Mouse (Mus musculus) heart, embryonic 11.5 days (tissue): ENCODE data around the gene Hikeshi. TPM values are rescaled to one million over a fixed set of nuclear protein-coding genes. Genes with fewer than 3 reads are reported as not detected.
A peak's percentile ranks its signal among the peaks of the same experiment; 100 is the strongest.

Experiments
- ATAC-seq: fragments of 200-750 bp; cut with Nextera tagmentation; replicated peaks from 2 replicates; pipeline ENCODE4 v1.8.0; 2017; ENCODE audit warnings: moderate library complexity; ENCODE audit not compliant: insufficient number of reproducible peaks, low FRiP score, low TSS enrichment
- H3K27ac ChIP-seq: fragments of 300-500 bp; sonication (generic); 2 replicates; pipeline ENCODE4 v1.5.1; 2014; ENCODE audit warnings: mild to moderate bottlenecking, low read depth, low read length
- H3K27me3 ChIP-seq: fragments of 300-500 bp; sonication (generic); 2 replicates; pipeline ENCODE4 v1.6.1; 2014; ENCODE audit warnings: mild to moderate bottlenecking, low read length, mixed read lengths; ENCODE audit not compliant: control insufficient read depth, insufficient read depth
- H3K36me3 ChIP-seq: fragments of 300-500 bp; sonication (generic); 2 replicates; pipeline ENCODE4 v1.6.1; 2014; ENCODE audit warnings: mild to moderate bottlenecking, low read length, moderate library complexity, mixed read lengths; ENCODE audit not compliant: control insufficient read depth, insufficient read depth
- H3K4me1 ChIP-seq: fragments of 300-500 bp; sonication (generic); 2 replicates; pipeline ENCODE4 v1.6.1; 2014; ENCODE audit warnings: low read length; ENCODE audit not compliant: control insufficient read depth, insufficient read depth
- H3K4me2 ChIP-seq: fragments of 300-500 bp; sonication (generic); 2 replicates; pipeline ENCODE4 v1.6.1; 2014; ENCODE audit warnings: mild to moderate bottlenecking, moderate library complexity
- H3K4me3 ChIP-seq: fragments of 300-500 bp; sonication (generic); 2 replicates; pipeline ENCODE4 v1.5.1; 2014; ENCODE audit warnings: low read depth, low read length
- H3K9ac ChIP-seq: fragments of 300-500 bp; sonication (generic); 2 replicates; pipeline ENCODE4 v1.6.1; 2014; ENCODE audit warnings: mild to moderate bottlenecking, low read depth, low read length, moderate library complexity
- H3K9me3 ChIP-seq: fragments of 300-500 bp; sonication (generic); replicated peaks from 2 replicates; pipeline ENCODE4 v1.6.1; 2016; ENCODE audit warnings: low read length; ENCODE audit not compliant: control insufficient read depth
- WGBS: fragments of 180-500 bp; shearing (Covaris S2); extraction: QIAGEN DNeasy Blood & Tissue Kit; methylation state at CpG from one replicate; pipeline ENCODE4 v1.1.7; 2014; ENCODE audit not compliant: insufficient replicate concordance; 5-methylcytosine and 5-hydroxymethylcytosine counted together
- polyA plus RNA-seq: library from polyadenylated mRNA; unstranded; fragments of >200 nt; fragmentation: Nextera tagmentation; extraction: Ambion mirVana; gene quantifications from 2 replicates; pipeline ENCODE4 v1.2.1, GENCODE M21; 2014

The Hikeshi gene
- polyA plus RNA-seq, 1 experiment from 2014 or later, result 116 TPM

GRCm38 (mm10) chr7:89975571-89975970 is 34.6 kb upstream of the Hikeshi start:
- H3K27me3 ChIP-seq, result no peaks in the 10 kb centered on the region
- H3K9ac ChIP-seq, result no peak overlapping the region
- WGBS, result 79% methylated on average over 1 of the region's 1 CpGs
- H3K4me2 ChIP-seq, result no peak overlapping the region
- no peaks in the 10 kb centered on the region for H3K9me3 ChIP-seq
- no peak for ATAC-seq
- peaks cover 7% of the 10 kb centered on the region; the same call in 1 of the 2 replicates for H3K4me1 ChIP-seq
- H3K4me3 ChIP-seq, result no peak overlapping the region
- no peak overlapping the region for H3K27ac ChIP-seq
- H3K36me3 ChIP-seq, result peaks cover 15% of the 10 kb centered on the region

GRCm38 (mm10) chr7:89967235-89967634 is 26.2 kb upstream of the Hikeshi start:
- Histone ChIP-seq H3K9me3 (no peaks in the 10 kb centered on the region), H3K4me2 (no peak overlapping the region), H3K4me3 (no peak overlapping the region), H3K27me3 (no peaks in the 10 kb centered on the region), H3K4me1 (no peaks in the 10 kb centered on the region), H3K36me3 (peaks cover 11% of the 10 kb centered on the region), H3K27ac (no peak overlapping the region), H3K9ac (no peak overlapping the region)
- no peak for ATAC-seq
- WGBS, result 82% methylated on average over 2 of the region's 2 CpGs

- H3K27ac ChIP-seq, result no peak overlapping the region
- H3K4me3 ChIP-seq, result no peak overlapping the region
- no peak for ATAC-seq
- WGBS, result 79% methylated on average over 1 of the region's 1 CpGs
- no peaks in the 10 kb centered on the region for H3K4me1 ChIP-seq
- H3K27me3 ChIP-seq, result no peaks in the 10 kb centered on the region
- H3K36me3 ChIP-seq, result peaks cover 10% of the 10 kb centered on the region
- H3K9me3 ChIP-seq, result no peaks in the 10 kb centered on the region
- H3K4me2 ChIP-seq, result no peak overlapping the region
- H3K9ac ChIP-seq, result no peak overlapping the region
Measured at GRCm38 (mm10) chr7:89966771-89967170, 25.8 kb upstream of the Hikeshi start.

- no peak overlapping the region for H3K4me2 ChIP-seq
- no peaks in the 10 kb centered on the region for H3K27me3 ChIP-seq
- no peaks in the 10 kb centered on the region for H3K9me3 ChIP-seq
- H3K4me3 ChIP-seq, result no peak overlapping the region
- no peak overlapping the region for H3K27ac ChIP-seq
- no peak for ATAC-seq
- H3K36me3 ChIP-seq, result peaks cover 3% of the 10 kb centered on the region
- H3K9ac ChIP-seq, result no peak overlapping the region
- H3K4me1 ChIP-seq, result no peaks in the 10 kb centered on the region
Measured at GRCm38 (mm10) chr7:89963135-89963534, 22.1 kb upstream of the Hikeshi start.

- Histone ChIP-seq H3K36me3 (peaks cover 11% of the 10 kb centered on the region), H3K27ac (no peak overlapping the region), H3K4me3 (no peak overlapping the region), H3K9ac (no peak overlapping the region), H3K4me1 (no peaks in the 10 kb centered on the region), H3K4me2 (no peak overlapping the region), H3K27me3 (no peaks in the 10 kb centered on the region), H3K9me3 (no peaks in the 10 kb centered on the region)
- ATAC-seq, result no peak
- WGBS, result 18% methylated on average over 5 of the region's 5 CpGs
Measured at GRCm38 (mm10) chr7:89957300-89957699, 16.3 kb upstream of the Hikeshi start.

DNA sequence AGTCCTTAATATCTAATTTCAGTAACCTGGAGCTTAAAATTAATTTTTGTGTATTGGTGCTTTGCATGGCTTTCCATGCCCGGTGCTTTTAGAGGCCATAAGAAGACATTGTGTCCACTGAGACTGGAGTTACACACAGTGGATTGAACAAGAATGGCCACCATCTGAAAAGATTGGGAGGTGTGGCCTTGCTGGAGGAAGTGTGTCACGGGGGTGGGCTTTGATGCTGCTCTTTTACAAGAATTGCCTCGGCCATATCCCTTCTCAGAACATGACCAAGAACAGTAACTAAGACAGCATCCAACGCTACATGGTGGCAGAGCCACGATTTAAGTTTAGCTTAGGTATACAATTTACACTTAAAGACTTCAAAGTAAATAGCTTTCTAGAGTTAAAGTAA is 13.3 kb upstream of the Hikeshi start:
- Histone ChIP-seq H3K9ac (no peak overlapping the region), H3K27me3 (no peaks in the 10 kb centered on the region), H3K4me3 (no peak overlapping the region), H3K27ac (no peak overlapping the region), H3K9me3 (no peaks in the 10 kb centered on the region), H3K4me1 (no peaks in the 10 kb centered on the region), H3K36me3 (peaks cover 11% of the 10 kb centered on the region), H3K4me2 (no peak overlapping the region)
- WGBS, result 86% methylated on average over 5 of the region's 5 CpGs
- ATAC-seq, result no peak

DNA sequence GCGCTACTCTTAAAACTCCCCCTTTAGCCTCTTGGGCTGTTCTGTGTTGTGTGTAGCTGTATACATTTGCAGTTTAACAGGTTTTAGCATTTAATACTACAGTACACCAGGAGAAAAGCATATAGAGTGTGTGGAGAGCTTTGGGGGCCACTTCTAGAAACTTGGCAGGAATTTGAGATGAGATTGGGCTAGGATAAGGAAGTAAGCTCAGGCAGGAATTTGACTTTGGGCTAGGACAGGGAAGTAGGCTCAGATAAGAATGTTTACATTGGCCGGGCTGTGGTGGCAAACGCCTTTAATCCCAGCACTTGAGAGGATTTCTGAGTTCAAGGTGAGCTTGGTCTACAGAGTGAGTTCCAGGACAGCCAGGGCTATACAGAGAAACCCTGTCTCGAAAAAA is 8.4 kb upstream of the Hikeshi start:
- Histone ChIP-seq H3K27me3 (no peaks in the 10 kb centered on the region), H3K4me3 (no peak overlapping the region), H3K4me2 (no peak overlapping the region), H3K36me3 (peaks cover 5% of the 10 kb centered on the region; the same call in 1 of the 2 replicates), H3K27ac (no peak overlapping the region), H3K9me3 (no peaks in the 10 kb centered on the region), H3K9ac (no peak overlapping the region), H3K4me1 (no peaks in the 10 kb centered on the region)
- ATAC-seq, result no peak
- WGBS, result 51% methylated on average over 4 of the region's 4 CpGs

DNA sequence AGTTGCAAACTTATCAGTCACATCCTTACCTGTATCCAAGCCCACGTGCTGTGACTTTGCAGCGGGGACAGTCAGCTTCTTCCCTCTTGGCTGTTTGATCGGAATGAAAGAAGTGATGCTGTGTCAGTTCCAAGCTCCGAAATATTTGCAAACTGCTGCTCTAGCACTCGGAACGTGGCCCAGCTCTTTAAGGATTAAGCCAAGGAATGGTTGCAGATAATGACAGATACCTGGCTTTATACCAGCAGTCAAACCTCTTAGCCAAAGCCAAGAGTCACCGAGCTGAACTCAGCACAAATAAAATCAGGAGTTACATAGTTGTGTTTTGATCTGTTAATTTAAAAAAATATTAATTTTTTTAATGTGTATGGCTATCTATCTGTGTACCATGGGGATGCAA is 7.0 kb upstream of the Hikeshi start:
- Histone ChIP-seq H3K9me3 (no peaks in the 10 kb centered on the region), H3K4me3 (no peak overlapping the region), H3K4me1 (no peaks in the 10 kb centered on the region), H3K4me2 (no peak overlapping the region), H3K27ac (no peak overlapping the region), H3K27me3 (no peaks in the 10 kb centered on the region), H3K9ac (no peak overlapping the region), H3K36me3 (no peaks in the 10 kb centered on the region)
- no peak for ATAC-seq
- WGBS, result 79% methylated on average over 7 of the region's 7 CpGs

GRCm38 (mm10) chr7:89939497-89940353 is 1.3 kb downstream of the Hikeshi start:
- no peak overlapping the region for H3K27ac ChIP-seq
- H3K27me3 ChIP-seq, result no peaks in the 10 kb centered on the region
- H3K9me3 ChIP-seq, result no peaks in the 10 kb centered on the region
- no peaks in the 10 kb centered on the region for H3K36me3 ChIP-seq
- peak overlapping the region; percentile 86 for H3K9ac ChIP-seq
- peak overlapping the region; percentile 74 for H3K4me2 ChIP-seq
- no peak for ATAC-seq
- H3K4me1 ChIP-seq, result no peaks in the 10 kb centered on the region; the same call in 1 of the 2 replicates
- WGBS, result 56% methylated on average over 15 of the region's 15 CpGs
- peak overlapping the region; percentile 76 for H3K4me3 ChIP-seq
